Mouse (Mus musculus) forebrain, embryonic 16.5 days (tissue): ENCODE results near the gene Ift57. TPM values are rescaled to one million over a fixed set of nuclear protein-coding genes. Genes with fewer than 3 reads are reported as not detected.

Experiments used
- ATAC-seq: fragments of 200-750 bp; cut with Nextera tagmentation; 2 replicates; pipeline ENCODE4 v1.8.0; 2017; ENCODE audit warnings: mild to moderate bottlenecking, moderate library complexity
- H3K27ac ChIP-seq: fragments of 300-500 bp; sonication (generic); 2 replicates; pipeline ENCODE4 v1.5.1; 2014; ENCODE audit warnings: low read length, control low read depth
- H3K27me3 ChIP-seq: fragments of 300-500 bp; sonication (generic); replicated peaks from 2 replicates; pipeline ENCODE4 v1.6.1; 2014; ENCODE audit warnings: low read length; ENCODE audit not compliant: control insufficient read depth, insufficient read depth
- H3K36me3 ChIP-seq: fragments of 300-500 bp; sonication (generic); 2 replicates; pipeline ENCODE4 v1.6.1; 2014; ENCODE audit not compliant: control insufficient read depth, insufficient read depth
- H3K4me1 ChIP-seq: fragments of 300-500 bp; sonication (generic); replicated peaks from 2 replicates; pipeline ENCODE4 v1.6.1; 2014; ENCODE audit warnings: low read length; ENCODE audit not compliant: control insufficient read depth, insufficient read depth
- H3K4me2 ChIP-seq: fragments of 300-500 bp; sonication (generic); 2 replicates; pipeline ENCODE4 v1.6.1; 2014; ENCODE audit warnings: mild to moderate bottlenecking, low read length, control low read depth
- H3K4me3 ChIP-seq: fragments of 300-500 bp; sonication (generic); replicated peaks from 2 replicates; pipeline ENCODE4 v1.5.1; 2014; ENCODE audit warnings: mild to moderate bottlenecking, low read length, control low read depth
- H3K9ac ChIP-seq: fragments of 300-500 bp; sonication (generic); replicated peaks from 2 replicates; pipeline ENCODE4 v1.6.1; 2014; ENCODE audit warnings: low read depth, low read length, control low read depth
- H3K9me3 ChIP-seq: fragments of 300-500 bp; sonication (generic); 2 replicates; pipeline ENCODE4 v1.6.1; 2016; ENCODE audit warnings: low read length; ENCODE audit not compliant: control insufficient read depth
- WGBS: fragments of 180-500 bp; shearing (Covaris S2); extraction: QIAGEN DNeasy Blood & Tissue Kit; methylation state at CpG from one replicate; pipeline ENCODE4 v1.1.7; 2014; 5-methylcytosine and 5-hydroxymethylcytosine counted together
- polyA plus RNA-seq: library from polyadenylated mRNA; unstranded; fragments of >200 nt; fragmentation: Nextera tagmentation; extraction: Ambion mirVana; gene quantifications from 2 replicates; pipeline ENCODE4 v1.2.1, GENCODE M21; 2015

Ift57 gene
- polyA plus RNA-seq, 1 experiment from 2014 or later: 44.2 TPM

DNA sequence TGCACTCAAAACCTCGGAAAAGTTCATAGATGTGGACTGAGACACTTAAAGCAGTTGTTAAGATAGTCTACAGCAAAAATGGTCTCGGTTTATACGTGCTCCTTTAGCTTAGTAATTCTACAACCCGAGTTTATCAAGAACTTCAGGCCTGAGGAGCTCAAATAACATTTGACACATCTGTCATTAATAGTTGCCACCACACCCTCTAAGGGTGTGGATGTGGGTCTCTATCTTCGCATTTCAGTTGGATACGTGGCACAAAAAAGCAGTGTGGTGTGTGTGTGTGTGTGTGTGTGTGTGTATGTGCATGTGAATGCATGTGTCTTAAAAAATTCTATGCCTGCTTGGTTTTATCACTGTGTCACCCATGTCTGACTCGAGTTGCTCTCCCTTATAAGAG, 77.9 kb downstream of the Ift57 start:
- H3K27ac ChIP-seq: no peak overlapping the region
- H3K36me3 ChIP-seq: no peaks in the 10 kb centered on the region
- no peak overlapping the region for H3K4me2 ChIP-seq
- H3K4me3 ChIP-seq: no peak overlapping the region
- WGBS: 85% methylated on average over 7 of the region's 7 CpGs
- no peak overlapping the region for H3K9ac ChIP-seq
- no peaks in the 10 kb centered on the region for H3K4me1 ChIP-seq
- no peak for ATAC-seq
- H3K9me3 ChIP-seq: no peaks in the 10 kb centered on the region
- no peaks in the 10 kb centered on the region for H3K27me3 ChIP-seq

DNA sequence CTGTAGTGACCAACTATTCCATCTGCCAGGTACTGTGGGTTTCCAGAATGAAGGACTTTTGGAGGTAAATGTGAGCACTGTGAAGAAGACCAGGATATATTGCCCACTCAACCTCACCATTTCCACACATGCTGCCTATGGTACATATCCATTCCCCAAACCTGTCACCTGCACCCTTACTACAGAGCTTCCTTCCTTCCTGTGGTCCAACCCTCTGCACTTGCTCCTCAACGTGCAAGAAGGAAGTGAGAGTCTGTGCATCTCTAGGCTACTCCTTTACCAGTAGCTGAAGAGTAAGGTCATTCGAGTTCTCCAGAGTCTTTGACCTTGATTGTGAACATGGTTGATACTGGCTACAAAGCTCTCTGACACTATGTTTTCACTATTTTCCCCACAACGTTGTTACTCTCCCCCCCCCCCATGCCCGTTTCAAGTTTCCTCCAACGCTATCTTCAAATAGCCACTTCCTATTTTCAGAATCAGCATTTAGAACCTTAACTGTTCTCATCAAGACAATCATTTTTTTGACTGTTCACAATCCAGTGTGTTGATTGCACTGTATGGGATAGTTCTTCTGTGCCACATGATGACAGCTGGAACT, 82.6 kb downstream of the Ift57 start:
- 89% methylated on average over 5 of the region's 5 CpGs for WGBS
- no peak for ATAC-seq

GRCm38 (mm10) chr16:49783369-49783768, 84.3 kb downstream of the Ift57 start:
- Histone ChIP-seq H3K9me3 (no peaks in the 10 kb centered on the region), H3K36me3 (no peaks in the 10 kb centered on the region), H3K4me2 (no peak overlapping the region), H3K4me1 (no peaks in the 10 kb centered on the region), H3K4me3 (no peak overlapping the region), H3K9ac (no peak overlapping the region), H3K27ac (no peak overlapping the region), H3K27me3 (no peaks in the 10 kb centered on the region)
- ATAC-seq: no peak

More for the DNA sequence above, 82.6 kb downstream of the Ift57 start:
- no peaks in the 10 kb centered on the region for H3K9me3 ChIP-seq
- H3K4me1 ChIP-seq: no peaks in the 10 kb centered on the region
- no peak overlapping the region for H3K27ac ChIP-seq
- H3K27me3 ChIP-seq: no peaks in the 10 kb centered on the region
- no peaks in the 10 kb centered on the region for H3K36me3 ChIP-seq
- H3K9ac ChIP-seq: no peak overlapping the region
- no peak overlapping the region for H3K4me2 ChIP-seq
- no peak overlapping the region for H3K4me3 ChIP-seq

DNA sequence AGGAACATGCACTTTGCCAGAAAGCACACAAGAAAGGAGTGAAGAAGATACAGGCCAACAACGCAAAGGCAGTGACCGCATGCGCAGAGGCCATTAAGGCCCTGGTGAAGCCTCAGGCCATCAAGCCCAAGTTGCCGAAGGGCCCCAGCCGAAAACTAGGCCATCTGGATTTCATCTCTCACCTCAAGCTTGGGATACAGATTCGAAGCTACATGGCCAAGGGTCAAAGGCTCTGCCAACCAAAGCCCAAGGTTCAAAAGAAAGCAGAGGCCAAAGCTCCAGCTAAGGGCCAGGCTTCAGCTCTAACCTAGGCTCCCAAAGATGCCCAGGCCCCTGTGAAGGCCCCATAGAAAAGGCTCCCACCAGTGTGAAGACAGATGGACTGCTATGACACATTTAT, 87.1 kb downstream of the Ift57 start:
- H3K4me1 ChIP-seq: no peaks in the 10 kb centered on the region
- no peak overlapping the region for H3K4me3 ChIP-seq
- H3K4me2 ChIP-seq: no peak overlapping the region
- H3K36me3 ChIP-seq: no peaks in the 10 kb centered on the region
- no peak overlapping the region for H3K27ac ChIP-seq
- H3K9me3 ChIP-seq: no peaks in the 10 kb centered on the region
- 95% methylated on average over 6 of the region's 6 CpGs for WGBS
- no peak for ATAC-seq
- no peak overlapping the region for H3K9ac ChIP-seq
- no peaks in the 10 kb centered on the region for H3K27me3 ChIP-seq

DNA sequence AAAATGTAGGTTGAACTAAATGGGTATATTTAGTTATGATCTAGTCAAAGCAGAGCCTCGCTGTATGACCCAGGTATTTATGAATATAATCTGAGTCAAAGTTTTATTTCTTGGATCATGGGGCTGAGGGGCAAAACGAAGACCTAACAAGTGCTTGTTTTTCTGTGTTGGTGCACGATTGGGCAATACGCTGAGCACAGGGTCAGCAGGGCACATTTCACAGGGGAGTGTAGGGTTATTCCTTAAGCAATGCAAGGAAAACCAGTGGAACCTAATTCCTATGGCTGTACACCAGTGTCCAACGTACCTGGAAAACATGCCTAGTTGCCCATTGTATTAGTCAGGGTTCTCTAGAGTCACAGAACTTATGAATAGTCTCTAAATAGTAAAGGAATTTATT, 88.7 kb downstream of the Ift57 start:
- no peaks in the 10 kb centered on the region for H3K27me3 ChIP-seq
- no peaks in the 10 kb centered on the region for H3K4me1 ChIP-seq
- ATAC-seq: no peak
- WGBS: 84% methylated on average over 5 of the region's 5 CpGs
- H3K36me3 ChIP-seq: no peaks in the 10 kb centered on the region
- no peak overlapping the region for H3K4me3 ChIP-seq
- H3K27ac ChIP-seq: no peak overlapping the region
- no peak overlapping the region for H3K9ac ChIP-seq
- H3K9me3 ChIP-seq: no peaks in the 10 kb centered on the region
- no peak overlapping the region for H3K4me2 ChIP-seq

DNA sequence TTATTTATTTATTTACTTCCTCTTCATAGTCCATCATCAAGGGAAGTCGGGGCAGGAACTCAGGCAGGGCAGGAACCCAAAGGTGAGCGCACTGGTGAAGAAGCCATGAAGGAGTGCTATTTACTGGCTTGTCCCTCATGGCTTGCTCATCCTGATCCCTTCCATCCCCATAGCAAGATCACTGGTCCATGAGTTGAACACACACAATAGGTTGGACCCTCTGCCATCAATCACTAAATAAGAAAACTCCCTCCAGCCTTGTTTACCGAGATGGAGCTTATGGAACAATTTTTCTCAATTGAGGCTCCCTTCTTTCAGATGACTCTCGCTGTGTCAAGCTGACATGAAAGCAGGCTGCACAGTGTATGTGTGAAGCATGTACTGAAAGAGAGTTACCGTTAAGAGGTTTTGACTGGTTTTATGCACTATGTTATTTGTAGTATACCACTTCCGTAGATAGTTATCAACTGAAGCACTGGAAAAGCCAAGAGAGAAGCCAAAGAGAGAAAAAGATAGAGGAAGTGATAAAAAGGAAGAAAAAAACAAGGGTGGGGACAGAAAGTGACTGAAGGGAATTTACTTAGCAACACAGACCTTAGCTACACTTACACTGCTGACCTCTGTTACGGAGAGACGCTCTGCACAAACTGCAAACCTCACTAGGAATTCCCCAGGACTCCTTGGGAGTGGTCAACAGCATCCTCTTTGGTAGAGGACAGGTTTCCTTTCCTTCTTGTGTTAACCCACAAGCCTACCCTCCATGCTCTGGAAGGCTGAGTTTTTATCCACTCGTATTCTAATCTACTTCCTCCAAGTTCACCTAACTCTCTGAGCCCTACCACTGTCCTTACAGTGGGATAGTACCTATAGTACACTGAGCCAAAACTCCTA, 91.8 kb downstream of the Ift57 start:
- Histone ChIP-seq H3K9me3 (no peaks in the 10 kb centered on the region), H3K36me3 (no peaks in the 10 kb centered on the region), H3K4me3 (no peak overlapping the region), H3K27ac (no peak overlapping the region), H3K4me1 (no peaks in the 10 kb centered on the region), H3K27me3 (no peaks in the 10 kb centered on the region), H3K9ac (no peak overlapping the region), H3K4me2 (no peak overlapping the region)
- ATAC-seq: no peak
- 89% methylated on average over 9 of the region's 9 CpGs for WGBS

GRCm38 (mm10) chr16:49792446-49792878, 93.4 kb downstream of the Ift57 start:
- WGBS: 54% methylated on average over 9 of the region's 9 CpGs
- Histone ChIP-seq H3K27ac (no peak overlapping the region), H3K4me2 (no peak overlapping the region), H3K27me3 (no peaks in the 10 kb centered on the region), H3K4me1 (no peaks in the 10 kb centered on the region), H3K4me3 (no peak overlapping the region), H3K9me3 (no peaks in the 10 kb centered on the region), H3K36me3 (no peaks in the 10 kb centered on the region), H3K9ac (no peak overlapping the region)
- ATAC-seq: no peak

GRCm38 (mm10) chr16:49793596-49793995, 94.6 kb downstream of the Ift57 start:
- Histone ChIP-seq H3K27ac (no peak overlapping the region), H3K4me2 (no peak overlapping the region), H3K36me3 (no peaks in the 10 kb centered on the region), H3K4me3 (no peak overlapping the region), H3K27me3 (no peaks in the 10 kb centered on the region), H3K9me3 (no peaks in the 10 kb centered on the region), H3K4me1 (no peaks in the 10 kb centered on the region), H3K9ac (no peak overlapping the region)
- ATAC-seq: no peak
- 90% methylated on average over 9 of the region's 9 CpGs for WGBS

DNA sequence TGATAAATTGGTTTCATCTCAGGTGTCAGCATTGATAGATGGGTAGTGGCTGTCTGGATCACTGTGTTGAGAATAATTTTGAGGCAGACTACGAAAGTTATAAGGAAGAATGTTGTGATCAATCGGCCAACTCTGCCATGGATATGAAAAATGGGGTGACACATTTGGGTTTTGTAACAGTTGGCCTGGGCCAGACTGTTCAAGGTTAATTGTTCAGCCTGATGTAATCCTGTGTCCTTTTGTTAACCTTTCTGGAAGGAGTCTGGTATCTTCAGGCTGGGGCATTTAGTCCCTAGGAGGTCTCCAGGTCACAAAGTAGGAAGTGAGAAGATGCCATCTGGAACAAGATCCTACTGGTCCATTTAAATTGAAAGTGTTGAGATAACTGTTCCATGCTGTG, 97.2 kb downstream of the Ift57 start:
- Histone ChIP-seq H3K4me2 (no peak overlapping the region), H3K4me1 (no peaks in the 10 kb centered on the region), H3K4me3 (no peak overlapping the region), H3K9ac (no peak overlapping the region), H3K36me3 (no peaks in the 10 kb centered on the region), H3K27ac (no peak overlapping the region), H3K9me3 (no peaks in the 10 kb centered on the region), H3K27me3 (no peaks in the 10 kb centered on the region)
- no peak for ATAC-seq
- WGBS: 92% methylated on average over 2 of the region's 2 CpGs
